Mouse (Mus musculus) mesoderm, embryonic 11.5 days (tissue): Measurements from ENCODE around the gene Csf2rb.

Experiments used
- DNase-seq: peaks from one replicate; pipeline ENCODE4 v3.0.0-alpha.2; 2012; ENCODE audit warnings: low read depth, low spot score

Gene Csf2rb

DNA sequence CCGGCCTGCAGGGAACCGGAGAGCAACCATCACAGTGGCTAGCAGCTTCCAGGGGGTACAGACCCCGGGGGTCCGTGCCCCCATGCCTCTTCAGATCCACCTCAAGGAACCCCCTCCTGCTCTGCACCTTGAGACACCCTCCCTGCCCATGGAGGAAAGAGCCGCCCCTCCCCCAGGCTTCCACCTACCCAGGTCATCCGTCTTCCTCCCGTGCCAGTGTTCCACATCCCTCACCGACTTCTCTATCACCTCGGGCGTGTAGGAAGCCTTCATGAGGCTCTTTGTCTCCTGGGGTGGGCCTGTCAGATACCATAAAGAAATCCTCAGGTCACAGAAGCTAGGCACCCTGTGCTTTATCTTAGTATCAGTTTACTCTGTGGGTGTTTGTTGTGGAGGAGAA lies 53.0 kb downstream of the Csf2rb start:
- DNase-seq, result no peak

GRCm38 (mm10) chr15:78380208-78380607 lies 54.7 kb downstream of the Csf2rb start:
- no peak for DNase-seq

DNA sequence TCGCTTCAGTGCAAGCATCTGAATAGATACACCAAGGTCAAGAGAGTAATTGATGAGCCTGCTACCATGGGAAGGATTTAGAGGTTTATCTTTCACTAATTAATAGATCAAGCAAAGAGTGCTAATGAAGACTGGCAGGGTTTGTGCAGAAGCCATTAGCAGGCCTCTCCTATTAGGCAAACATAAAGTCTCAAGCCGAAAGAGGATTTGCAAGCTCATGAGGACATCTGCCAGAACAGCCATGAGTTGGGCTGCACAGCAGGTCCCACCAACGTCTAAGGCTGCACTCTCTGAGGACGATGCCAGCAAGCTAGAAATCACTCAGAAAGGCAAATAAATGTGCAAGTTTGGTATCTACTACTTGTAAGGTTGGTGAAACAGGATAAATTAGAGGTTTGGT lies 55.2 kb downstream of the Csf2rb start:
- DNase-seq, result no peak

GRCm38 (mm10) chr15:78382115-78382514 lies 56.6 kb downstream of the Csf2rb start:
- DNase-seq, result no peak

DNA sequence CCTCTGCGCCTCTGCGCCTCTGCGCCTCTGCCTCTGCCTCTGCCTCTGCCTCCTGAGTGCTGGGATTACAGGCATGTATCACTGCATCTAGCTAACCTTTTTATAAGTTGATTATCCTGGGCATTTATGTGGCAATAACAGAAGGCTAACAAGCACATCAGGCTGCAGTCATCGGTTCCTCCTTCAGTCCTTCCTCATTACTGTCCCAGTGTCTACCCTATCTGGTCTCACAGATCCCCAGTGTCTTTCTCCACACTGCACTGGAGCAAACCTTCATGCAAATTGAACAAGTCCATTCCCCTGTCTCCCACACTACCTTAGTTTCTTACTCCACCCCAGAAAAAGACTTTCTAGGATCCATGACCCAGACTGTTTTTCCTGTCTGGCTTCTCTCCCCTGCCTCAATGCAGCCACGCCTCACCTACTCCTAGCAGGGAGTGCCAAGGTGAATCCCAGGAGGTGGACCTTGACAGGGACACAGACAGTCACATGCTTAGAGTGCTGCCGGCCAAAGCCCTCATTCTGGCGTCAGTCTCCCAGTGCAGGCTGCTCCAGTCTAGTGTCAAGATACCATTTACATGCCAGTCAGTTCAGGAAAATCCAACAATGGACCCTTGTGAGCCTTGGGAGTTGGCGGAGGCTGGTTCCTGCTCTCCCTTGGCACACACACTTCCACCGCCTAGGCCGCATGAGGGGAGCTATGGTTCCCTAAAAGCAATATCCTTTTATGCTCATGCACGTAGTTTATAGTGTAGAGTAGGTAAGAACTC lies 58.1 kb downstream of the Csf2rb start:
- no peak for DNase-seq

GRCm38 (mm10) chr15:78384220-78385116 lies 58.9 kb downstream of the Csf2rb start:
- DNase-seq, result no peak

- DNase-seq, result no peak
Measured at GRCm38 (mm10) chr15:78385564-78385963, 60.0 kb downstream of the Csf2rb start.

- DNase-seq, result no peak
Measured at GRCm38 (mm10) chr15:78390855-78391254, 65.3 kb downstream of the Csf2rb start.

DNA sequence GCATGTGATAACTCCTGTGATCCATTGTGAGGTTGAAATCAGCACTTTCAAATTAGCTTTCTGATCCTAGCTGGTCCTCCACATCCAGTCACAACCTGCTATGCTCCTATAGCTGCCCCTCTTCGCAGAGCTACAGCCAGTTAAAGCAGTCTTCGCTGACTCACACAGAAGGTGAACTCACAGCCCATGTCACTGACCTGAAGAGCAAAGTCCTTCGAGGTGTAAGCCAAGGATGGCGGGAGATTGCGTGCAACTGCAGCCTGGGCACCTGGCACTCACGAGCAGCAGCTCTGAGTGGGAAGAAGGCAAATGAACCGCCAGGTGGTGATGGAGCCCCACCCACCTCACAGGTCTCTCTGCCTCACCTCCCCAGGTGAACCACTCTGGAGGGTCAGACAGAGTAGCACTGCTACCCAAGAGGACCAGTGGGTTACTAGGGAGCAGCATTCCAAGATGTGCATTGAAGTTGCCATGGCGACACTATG lies 70.0 kb downstream of the Csf2rb start, which contains the start of gene Tex33:
Tex33 (minus strand) TSS at position 435 of the 485 bp plus-strand sequence.
- no peak for DNase-seq

- DNase-seq, result no peak
Measured at GRCm38 (mm10) chr15:78401345-78401744, 75.8 kb downstream of the Csf2rb start.

GRCm38 (mm10) chr15:78401921-78402320 lies 76.4 kb downstream of the Csf2rb start:
- no peak for DNase-seq

- no peak for DNase-seq
Measured at GRCm38 (mm10) chr15:78402423-78402822, 76.9 kb downstream of the Csf2rb start.

DNA sequence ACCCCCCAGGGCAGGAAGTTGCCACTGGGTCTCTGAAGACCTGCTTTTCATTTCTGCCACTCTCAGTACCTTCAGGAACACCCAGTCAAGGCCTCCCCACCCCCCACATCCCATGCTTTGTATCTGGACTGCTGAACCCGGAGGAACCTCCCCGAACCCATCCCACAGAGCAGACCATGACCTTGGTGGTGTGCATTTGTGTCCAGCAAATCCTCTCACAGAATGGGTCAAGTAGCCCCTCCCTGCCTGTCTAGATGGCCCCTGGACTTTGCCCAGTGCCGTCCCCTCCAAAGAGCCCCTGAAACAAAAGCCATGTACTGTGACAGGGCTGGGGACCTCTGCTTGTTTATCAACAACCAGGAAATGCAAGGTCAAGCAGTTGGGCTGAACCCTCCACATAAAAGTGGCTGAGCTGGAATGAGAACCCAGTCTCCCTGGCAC lies 77.8 kb downstream of the Csf2rb start:
- DNase-seq, result no peak
